Mouse (Mus musculus) heart, embryonic 14.5 days (tissue): ENCODE results near the gene Cdc45. TPM values are rescaled to one million over a fixed set of nuclear protein-coding genes. Genes with fewer than 3 reads are reported as not detected.

Experiments used
- ATAC-seq: fragments of 200-750 bp; cut with Nextera tagmentation; 2 replicates; pipeline ENCODE4 v1.8.0; 2017; ENCODE audit warnings: low read depth, moderate TSS enrichment; ENCODE audit not compliant: insufficient number of reproducible peaks, insufficient read depth, low FRiP score
- H3K27ac ChIP-seq, 2 experiments: fragments of 200-500 bp in 1 of 2; fragments of 300-500 bp in 1 of 2; sonication (generic) in 1 of 2; replicated peaks in 1 of 2; 2 replicates each; pipeline ENCODE4 v1.5.1; 2012 to 2014; ENCODE audit warnings: low read depth in 2 of 2, low read length in 2 of 2, control low read depth in 1 of 2, mild to moderate bottlenecking in 1 of 2, mixed read lengths in 1 of 2; ENCODE audit not compliant: control insufficient read depth in 1 of 2, insufficient read depth in 1 of 2
- H3K27me3 ChIP-seq: fragments of 300-500 bp; sonication (generic); 2 replicates; pipeline ENCODE4 v1.6.1; 2014; ENCODE audit warnings: mild to moderate bottlenecking, low read length, control low read depth; ENCODE audit not compliant: control insufficient read depth, insufficient read depth
- H3K36me3 ChIP-seq: fragments of 300-500 bp; sonication (generic); 2 replicates; pipeline ENCODE4 v1.6.1; 2014; ENCODE audit warnings: mild to moderate bottlenecking, control low read depth, low read length, mixed read lengths; ENCODE audit not compliant: control insufficient read depth, insufficient read depth
- H3K4me1 ChIP-seq, 2 experiments: fragments of 200-500 bp in 1 of 2; fragments of 300-500 bp in 1 of 2; sonication (generic) in 1 of 2; 2 replicates each; pipeline ENCODE4 v1.6.1; 2012 to 2014; ENCODE audit warnings: low read length in 2 of 2, control low read depth in 1 of 2, mixed read lengths in 1 of 2; ENCODE audit not compliant: control insufficient read depth in 2 of 2, insufficient read depth in 2 of 2
- H3K4me2 ChIP-seq: fragments of 300-500 bp; sonication (generic); 2 replicates; pipeline ENCODE4 v1.6.1; 2014; ENCODE audit warnings: mild to moderate bottlenecking, low read length
- H3K4me3 ChIP-seq, 2 experiments: fragments of 200-500 bp in 1 of 2; fragments of 300-500 bp in 1 of 2; sonication (generic) in 1 of 2; 2 replicates each; pipeline ENCODE4 v1.5.1; 2012 to 2014; ENCODE audit warnings: low read length in 2 of 2, mild to moderate bottlenecking in 2 of 2, control low read depth in 1 of 2, low read depth in 1 of 2, moderate library complexity in 1 of 2; ENCODE audit not compliant: control insufficient read depth in 1 of 2, insufficient read depth in 1 of 2
- H3K9ac ChIP-seq: fragments of 300-500 bp; sonication (generic); 2 replicates; pipeline ENCODE4 v1.6.1; 2014; ENCODE audit warnings: mild to moderate bottlenecking, low read length
- H3K9me3 ChIP-seq: fragments of 300-500 bp; sonication (generic); 2 replicates; pipeline ENCODE4 v1.6.1; 2016; ENCODE audit warnings: low read length, control low read depth; ENCODE audit not compliant: control insufficient read depth
- WGBS: fragments of 180-500 bp; shearing (Covaris S2); extraction: QIAGEN DNeasy Blood & Tissue Kit; methylation state at CpG from one replicate; pipeline ENCODE4 v1.1.7; 2014; 5-methylcytosine and 5-hydroxymethylcytosine counted together
- polyA plus RNA-seq: library from polyadenylated mRNA; unstranded; fragments of >200 nt; fragmentation: Nextera tagmentation; extraction: Ambion mirVana; gene quantifications from 2 replicates; pipeline ENCODE4 v1.2.1, GENCODE M21; 2014

Gene Cdc45
- polyA plus RNA-seq, 1 experiment from 2014 or later = 34.1 TPM

DNA sequence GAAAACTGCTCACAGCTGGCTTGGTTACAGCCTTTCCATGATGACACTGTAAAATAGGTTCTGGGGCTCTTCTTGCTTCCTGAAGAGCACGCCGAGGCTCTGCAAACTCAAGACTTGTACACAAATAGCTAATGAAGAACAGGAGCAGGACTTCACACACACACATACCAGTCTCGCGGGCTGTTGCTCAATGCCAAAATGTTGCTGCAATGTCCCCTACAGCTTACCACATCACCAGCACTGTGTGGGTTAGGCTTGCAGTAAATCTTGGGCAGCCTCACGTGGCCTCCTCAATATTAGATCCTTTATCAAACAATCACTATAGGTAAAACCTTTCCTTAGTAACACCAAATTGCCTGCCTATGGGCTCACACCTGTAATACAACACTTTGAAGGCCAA, 2.8 kb downstream of the Cdc45 start:
- H3K4me1 ChIP-seq = peaks cover 5 to 18% of the 10 kb centered on the region in 2 experiments; a peak in 3 of 4 replicates
- H3K27me3 ChIP-seq = no peaks in the 10 kb centered on the region
- H3K9me3 ChIP-seq = no peaks in the 10 kb centered on the region
- no peak overlapping the region for H3K4me2 ChIP-seq
- no peak overlapping the region for H3K27ac ChIP-seq
- ATAC-seq = no peak
- no peak overlapping the region for H3K4me3 ChIP-seq
- peaks cover 54% of the 10 kb centered on the region for H3K36me3 ChIP-seq
- H3K9ac ChIP-seq = no peak overlapping the region
- 95% methylated on average over 5 of the region's 5 CpGs for WGBS

DNA sequence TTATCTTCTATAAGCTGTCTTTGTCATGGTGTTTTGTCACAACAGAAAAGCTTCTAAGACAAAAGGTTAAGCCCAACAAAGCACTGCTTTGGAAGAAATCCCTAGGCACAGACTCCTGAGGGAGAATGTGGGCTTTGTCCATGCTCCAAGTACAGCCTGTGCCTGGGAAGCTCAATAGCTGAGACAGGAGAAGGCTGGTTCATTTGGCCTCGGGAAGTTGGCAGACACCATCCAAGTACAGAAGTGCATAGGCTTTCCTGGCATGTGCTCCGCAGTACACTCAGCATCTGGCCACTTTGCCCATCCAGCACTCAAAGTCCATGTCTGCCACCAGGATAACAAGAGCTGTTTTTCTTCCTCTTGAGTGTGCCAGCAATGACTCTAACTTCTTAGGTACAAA, 6.0 kb downstream of the Cdc45 start:
- H3K36me3 ChIP-seq = peaks cover 78% of the 10 kb centered on the region
- WGBS = 87% methylated on average over 2 of the region's 2 CpGs
- no peak for ATAC-seq

DNA sequence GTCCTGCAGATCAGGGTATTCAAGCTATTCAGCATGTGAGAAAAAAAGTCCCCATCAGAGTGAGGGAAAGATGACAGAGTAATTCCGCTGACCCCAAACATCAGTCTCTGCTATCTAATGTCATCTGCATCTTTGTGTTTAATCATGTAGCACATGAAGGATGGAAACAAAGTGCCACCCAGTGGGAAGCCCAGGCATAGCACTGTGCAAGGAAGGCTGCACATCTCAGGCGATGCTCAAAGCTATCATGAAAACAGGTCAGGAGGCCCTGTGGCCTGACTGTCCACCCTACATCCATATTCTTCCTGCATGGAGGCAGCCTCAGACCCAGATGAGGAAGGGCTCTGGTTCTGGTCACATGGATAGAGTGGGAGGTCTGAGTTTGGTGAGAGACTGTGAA, 12.9 kb downstream of the Cdc45 start:
- Histone ChIP-seq H3K36me3 (peaks cover 90% of the 10 kb centered on the region), H3K27me3 (no peaks in the 10 kb centered on the region), H3K9ac (no peak overlapping the region), H3K4me3 (no peak overlapping the region), H3K27ac (no peak overlapping the region), H3K4me2 (no peak overlapping the region), H3K9me3 (no peaks in the 10 kb centered on the region), H3K4me1 (no peaks in the 10 kb centered on the region)
- ATAC-seq = no peak
- 62% methylated on average over 2 of the region's 2 CpGs for WGBS

More for the DNA sequence above, 6.0 kb downstream of the Cdc45 start:
- H3K27me3 ChIP-seq = no peaks in the 10 kb centered on the region
- H3K4me1 ChIP-seq = peaks cover 0 to 4% of the 10 kb centered on the region in 2 experiments; a peak in 1 of 4 replicates
- H3K9me3 ChIP-seq = no peaks in the 10 kb centered on the region
- no peak overlapping the region for H3K27ac ChIP-seq
- no peak overlapping the region for H3K4me2 ChIP-seq
- no peak overlapping the region for H3K9ac ChIP-seq
- no peak overlapping the region for H3K4me3 ChIP-seq

DNA sequence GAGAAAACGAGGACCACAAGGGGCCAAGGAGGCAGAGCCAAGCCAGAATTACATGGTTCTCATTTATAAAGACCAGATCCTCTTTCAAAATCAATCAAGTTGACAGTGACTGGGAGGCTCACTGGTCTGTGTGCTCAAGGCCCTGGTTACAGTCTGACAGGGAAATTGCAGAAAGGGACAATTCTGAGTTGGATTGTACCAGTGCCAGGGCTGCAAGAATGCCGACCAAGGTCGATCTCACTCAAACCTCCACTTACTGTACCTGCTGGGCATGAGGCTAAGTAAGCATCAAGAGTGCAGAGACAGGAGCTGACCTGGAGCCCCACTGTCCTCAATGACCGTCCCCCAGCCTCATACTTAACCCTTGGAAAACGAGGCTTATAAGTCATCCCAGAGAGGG, 13.6 kb downstream of the Cdc45 start:
- no peaks in the 10 kb centered on the region for H3K4me1 ChIP-seq
- H3K9ac ChIP-seq = no peak overlapping the region
- no peak overlapping the region for H3K27ac ChIP-seq
- no peaks in the 10 kb centered on the region for H3K9me3 ChIP-seq
- H3K4me2 ChIP-seq = no peak overlapping the region
- no peak for ATAC-seq
- H3K36me3 ChIP-seq = peaks cover 93% of the 10 kb centered on the region
- WGBS = 90% methylated on average over 5 of the region's 5 CpGs
- no peak overlapping the region for H3K4me3 ChIP-seq
- H3K27me3 ChIP-seq = no peaks in the 10 kb centered on the region

DNA sequence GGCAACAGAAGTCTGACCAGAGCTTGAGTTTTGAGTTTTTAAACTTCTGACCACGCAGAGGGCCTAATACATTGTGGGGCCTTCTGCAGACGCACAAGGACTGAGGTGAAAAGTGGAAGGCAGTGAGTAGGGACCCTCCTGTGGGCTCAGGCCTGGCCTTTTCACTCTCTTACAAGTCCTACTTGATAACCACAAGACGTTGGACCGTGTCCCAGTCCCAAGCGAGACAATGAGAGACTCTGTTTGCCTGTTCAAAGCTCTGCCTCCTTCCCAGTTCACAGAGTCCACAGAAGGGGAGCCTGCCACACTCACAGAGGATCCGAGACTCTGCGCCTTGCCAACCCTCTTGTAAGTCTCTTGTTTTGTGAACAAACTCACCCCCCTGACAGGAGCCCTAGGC, 15.1 kb downstream of the Cdc45 start:
- no peak overlapping the region for H3K9ac ChIP-seq
- H3K27me3 ChIP-seq = no peaks in the 10 kb centered on the region
- no peak overlapping the region for H3K4me3 ChIP-seq
- no peaks in the 10 kb centered on the region for H3K9me3 ChIP-seq
- WGBS = 80% methylated on average over 7 of the region's 7 CpGs
- peaks cover 98% of the 10 kb centered on the region for H3K36me3 ChIP-seq
- H3K27ac ChIP-seq = no peak overlapping the region
- H3K4me1 ChIP-seq = no peaks in the 10 kb centered on the region
- H3K4me2 ChIP-seq = no peak overlapping the region
- ATAC-seq = no peak

DNA sequence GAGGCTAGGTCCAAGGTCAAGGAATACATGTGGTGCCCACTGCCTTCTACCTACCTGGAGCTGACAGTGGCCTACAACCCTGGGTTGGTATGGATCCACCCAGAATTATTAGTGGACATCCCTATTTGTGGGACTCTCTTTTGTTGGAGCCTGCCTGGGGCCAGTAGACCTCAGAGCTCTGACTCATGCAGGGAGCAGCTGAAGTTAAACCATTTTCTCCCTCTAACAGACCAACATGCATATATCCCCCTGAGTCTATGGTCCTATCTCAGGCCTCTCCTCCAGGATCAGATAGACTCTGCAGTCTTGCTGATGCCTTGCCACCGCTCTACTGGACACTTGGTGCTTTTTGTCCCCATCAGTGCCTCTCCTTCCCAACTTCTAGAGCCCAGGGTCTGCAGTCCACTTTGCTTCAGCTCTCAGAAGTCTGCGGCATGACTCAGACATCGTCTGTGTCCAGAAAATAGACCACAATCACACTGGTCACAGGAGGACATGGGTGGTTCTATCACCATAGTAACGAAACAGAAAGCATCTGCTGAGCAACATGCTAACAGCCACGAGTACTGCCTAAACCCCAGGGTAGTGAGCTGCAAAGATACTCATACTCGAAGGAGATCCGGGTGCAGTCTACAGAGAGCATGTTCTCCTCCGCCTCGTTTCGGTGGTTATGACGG, 16.4 kb downstream of the Cdc45 start:
- Histone ChIP-seq H3K4me2 (no peak overlapping the region), H3K27me3 (no peaks in the 10 kb centered on the region), H3K9me3 (no peaks in the 10 kb centered on the region), H3K4me3 (no peak overlapping the region), H3K36me3 (peaks cover 98% of the 10 kb centered on the region), H3K4me1 (no peaks in the 10 kb centered on the region), H3K9ac (no peak overlapping the region), H3K27ac (no peak overlapping the region)
- no peak for ATAC-seq
- 88% methylated on average over 11 of the region's 11 CpGs for WGBS

DNA sequence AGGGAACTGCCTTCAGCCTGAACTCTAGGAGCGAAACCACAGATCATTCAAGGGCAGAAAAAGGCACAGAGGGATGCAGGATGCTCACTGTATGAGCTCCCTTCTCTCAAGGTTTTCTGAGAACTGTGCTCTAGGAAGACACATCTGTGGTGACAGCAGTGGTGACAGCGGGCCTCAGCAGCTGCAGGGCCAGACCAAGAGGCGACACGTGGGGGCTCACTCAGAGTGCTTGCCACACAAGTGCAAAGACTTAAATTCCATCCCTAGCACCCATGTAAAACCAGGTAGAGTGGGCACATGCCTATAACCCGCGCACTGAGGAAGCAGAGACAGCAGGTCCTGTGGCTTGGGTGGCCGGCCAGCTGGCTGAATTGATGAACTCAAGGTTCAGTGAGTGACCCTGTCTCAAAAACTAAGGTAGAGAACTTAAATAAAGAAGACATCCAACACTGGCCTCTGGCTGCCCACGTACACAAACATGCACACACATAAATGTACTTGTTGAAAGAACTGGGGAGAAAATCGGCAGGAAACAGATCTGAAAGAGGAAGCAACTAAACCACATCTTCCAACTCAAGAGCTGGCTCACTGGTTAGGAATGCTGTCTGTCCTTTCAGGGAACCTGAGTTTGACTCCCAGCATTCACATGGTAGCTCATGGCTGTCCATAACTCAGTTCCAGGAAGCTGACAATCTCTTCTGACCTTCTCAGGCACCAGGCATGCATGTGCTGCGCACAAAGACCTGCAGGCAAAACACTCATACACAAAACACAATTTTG, 23.0 kb downstream of the Cdc45 start:
- ATAC-seq = no peak
- Histone ChIP-seq H3K27ac (no peak overlapping the region), H3K4me2 (no peak overlapping the region), H3K9me3 (no peaks in the 10 kb centered on the region), H3K4me3 (no peak overlapping the region), H3K27me3 (no peaks in the 10 kb centered on the region), H3K4me1 (no peaks in the 10 kb centered on the region), H3K36me3 (peaks cover 83% of the 10 kb centered on the region), H3K9ac (no peak overlapping the region)
- WGBS = 76% methylated on average over 10 of the region's 10 CpGs
